Mouse (Mus musculus): ENCODE results near the gene Tagln3. TPM values are rescaled to one million over a fixed set of nuclear protein-coding genes. Genes with fewer than 3 reads are reported as not detected.

Gene Tagln3
- total RNA-seq, 2 experiments from 2014 or later, result 0.20 to 0.22 TPM

Other genes with a start within 250 kb of the Tagln3 start
- not detected for gene Gm609, start 231.6 kb downstream of the Tagln3 start, total RNA-seq (2021)
- gene Gm17783, start 192.6 kb downstream of the Tagln3 start, total RNA-seq (2021), result not detected
- not detected for gene Slc9c1, start 189.3 kb downstream of the Tagln3 start, total RNA-seq (2021)
- gene Gcsam, start 114.2 kb downstream of the Tagln3 start, total RNA-seq (2021), result under 1 TPM; 0.10 to 0.14 TPM
- not detected for gene BC016579, start 70.5 kb downstream of the Tagln3 start, total RNA-seq (2021)
- gene Tmprss7, start 30.9 kb downstream of the Tagln3 start, total RNA-seq (2021), result not detected
- 10 to 100 TPM; 19.2 TPM for gene Abhd10, start 18.3 kb upstream of the Tagln3 start, total RNA-seq (2021)
- 10 to 100 TPM; 39.9 to 61.7 TPM for gene Phldb2, start 229.0 kb upstream of the Tagln3 start, total RNA-seq (2021)

Measured in heart, postnatal 10 days (tissue).